10 mouse cellular contexts compared by ENCODE assay signal in genomic region chr5:149642366-149642765, GRCm38 (mm10). TPM values are rescaled to one million over a fixed set of nuclear protein-coding genes. Genes with fewer than 3 reads are reported as not detected.
DNase-seq lines count a peak whose midpoint lies in the region; ATAC-seq and TF ChIP-seq lines count a peak whose summit lies in the region.
"Had no signal": no experiment of that assay in that cellular context is flagged by ENCODE, and none has a peak within 500 bp of the region (broad histone marks: within the 10 kb centered on the region; RNA-seq: fewer than 3 reads in every experiment).

No protein-coding gene starts in this region.

- H3K4me1 ChIP-seq in heart, embryonic 12.5 days (replicated peaks): no peaks in the 10 kb centered on the region
- no peaks in the 10 kb centered on the region for H3K4me1 ChIP-seq in neural tube, embryonic 12.5 days
- no peaks in the 10 kb centered on the region for H3K4me1 ChIP-seq in stomach, postnatal 0 days (replicated peaks; ENCODE audit: control insufficient read depth, insufficient read depth)
- H3K4me1 ChIP-seq in cerebellum, adult 2 months (ENCODE audit: control insufficient read depth, insufficient read depth, low read length): no peaks in the 10 kb centered on the region

- no peak for DNase-seq in heart, adult 18-20 months
- no peak for DNase-seq in neural tube, embryonic 10.5 days (ENCODE audit: extremely low spot score, low spot score)
- DNase-seq in forelimb bud, embryonic 11.5 days (ENCODE audit: low read depth, low spot score): peak; percentile 42
- peak; percentile 21 for DNase-seq in stomach, postnatal 0 days (ENCODE audit: low spot score)
- DNase-seq in cerebellum, adult 2 months: no peak
- no peak for DNase-seq in urinary bladder, adult 18-20 months (ENCODE audit: low spot score in 2 of 2)
- DNase-seq: gastrocnemius, postnatal 36 days had no signal

- no peak for TF ChIP-seq EP300 in stomach, postnatal 0 days (optimal IDR thresholded peaks at IDR 0.05)

- no peak overlapping the region for H3K9ac ChIP-seq in heart, embryonic 12.5 days
- no peak overlapping the region for H3K9ac ChIP-seq in neural tube, embryonic 12.5 days
- H3K9ac ChIP-seq in stomach, postnatal 0 days (ENCODE audit: low read length): no peak overlapping the region
- H3K9ac ChIP-seq: midbrain, embryonic 12.5 days had no signal

- 0 out of 2 replicates have a peak, but pooled peaks have one; percentile 54 for ATAC-seq in heart, embryonic 12.5 days (ENCODE audit: insufficient number of reproducible peaks, low FRiP score)
- 0 out of 2 replicates have a peak, but pooled peaks have one; percentile 17 for ATAC-seq in neural tube, embryonic 12.5 days (ENCODE audit: low FRiP score, low read depth)
- ATAC-seq in stomach, postnatal 0 days (ENCODE audit: low FRiP score, low TSS enrichment): no peak

- no peak overlapping the region for H3K27ac ChIP-seq in heart, embryonic 12.5 days (ENCODE audit: poor library complexity, severe bottlenecking)
- H3K27ac ChIP-seq in neural tube, embryonic 12.5 days: no peak overlapping the region
- no peak overlapping the region for H3K27ac ChIP-seq in stomach, postnatal 0 days (replicated peaks)
- no peak overlapping the region for H3K27ac ChIP-seq in cerebellum, adult 2 months (ENCODE audit: insufficient read depth, low read length)
- H3K27ac ChIP-seq: midbrain, embryonic 12.5 days had no signal

- no peak overlapping the region for H3K4me2 ChIP-seq in heart, embryonic 12.5 days
- no peak overlapping the region for H3K4me2 ChIP-seq in neural tube, embryonic 12.5 days (replicated peaks)
- H3K4me2 ChIP-seq in stomach, postnatal 0 days (replicated peaks; ENCODE audit: low read depth): no peak overlapping the region
- H3K4me2 ChIP-seq: midbrain, embryonic 12.5 days had no signal

- H3K27me3 ChIP-seq in heart, embryonic 12.5 days (replicated peaks): no peaks in the 10 kb centered on the region
- H3K27me3 ChIP-seq in neural tube, embryonic 12.5 days (replicated peaks): no peaks in the 10 kb centered on the region
- no peaks in the 10 kb centered on the region for H3K27me3 ChIP-seq in stomach, postnatal 0 days (ENCODE audit: control insufficient read depth, insufficient read depth, low read length)
- H3K27me3 ChIP-seq in cerebellum, adult 2 months (ENCODE audit: control insufficient read depth, insufficient read depth, low read length): no peaks in the 10 kb centered on the region
- H3K27me3 ChIP-seq: midbrain, embryonic 12.5 days had no signal

- no peak overlapping the region for H3K4me3 ChIP-seq in heart, embryonic 12.5 days
- H3K4me3 ChIP-seq in neural tube, embryonic 12.5 days: no peak overlapping the region
- H3K4me3 ChIP-seq in stomach, postnatal 0 days (ENCODE audit: low read depth, low read length): no peak overlapping the region
- no peak overlapping the region for H3K4me3 ChIP-seq in cerebellum, adult 2 months (replicated peaks; ENCODE audit: insufficient read depth, low read depth, low read length)
- H3K4me3 ChIP-seq: midbrain, embryonic 12.5 days had no signal

- TF ChIP-seq POLR2A in cerebellum, adult 2 months (IDR thresholded peaks at IDR 0.05; ENCODE audit: borderline replicate concordance, insufficient read depth, low read length): no peak

- peak; percentile 74 for TF ChIP-seq CTCF in stomach, postnatal 0 days (IDR thresholded peaks at IDR 0.05; ENCODE audit: low read depth)
- no peak for TF ChIP-seq CTCF in cerebellum, adult 2 months (IDR thresholded peaks at IDR 0.05; ENCODE audit: borderline replicate concordance, insufficient read depth, low read depth, low read length)

- no peaks in the 10 kb centered on the region for H3K36me3 ChIP-seq in heart, embryonic 12.5 days
- H3K36me3 ChIP-seq in neural tube, embryonic 12.5 days: no peaks in the 10 kb centered on the region
- H3K36me3 ChIP-seq in stomach, postnatal 0 days (ENCODE audit: control insufficient read depth, insufficient read depth, low read length): no peaks in the 10 kb centered on the region
- H3K36me3 ChIP-seq: midbrain, embryonic 12.5 days had no signal

- no peaks in the 10 kb centered on the region for H3K9me3 ChIP-seq in heart, embryonic 12.5 days (replicated peaks)
- no peaks in the 10 kb centered on the region for H3K9me3 ChIP-seq in neural tube, embryonic 12.5 days
- no peaks in the 10 kb centered on the region for H3K9me3 ChIP-seq in stomach, postnatal 0 days (ENCODE audit: control insufficient read depth, low read length)
- H3K9me3 ChIP-seq: midbrain, embryonic 12.5 days had no signal

- WGBS in heart, embryonic 12.5 days: 61% methylated on average over 6 of the region's 6 CpGs
- WGBS in neural tube, embryonic 12.5 days: 60% methylated on average over 6 of the region's 6 CpGs
- WGBS in stomach, postnatal 0 days: 44% methylated on average over 6 of the region's 6 CpGs
- WGBS in cerebellum, adult 2 months: 51% methylated on average over 6 of the region's 6 CpGs

RNA-seq across cellular contexts. Expression of gene Hsph1, which starts 6.2 kb away (rescaled TPM):
- 42.4 and 43.6 TPM in 2 replicates for polyA plus RNA-seq in heart, embryonic 12.5 days (2016; fragmentation: Nextera tagmentation; extraction: Ambion mirVana)
- 100 to 1,000 TPM in 1 of 2 experiments, 10 to 100 TPM in 1; 97.7 to 121 TPM for total RNA-seq in heart, adult 18-20 months (2021)
- polyA plus RNA-seq in neural tube, embryonic 12.5 days (2016; fragmentation: Nextera tagmentation; extraction: Ambion mirVana): 96.7 and 99.8 TPM in 2 replicates
- polyA plus RNA-seq in stomach, postnatal 0 days (2015; fragmentation: Nextera tagmentation; extraction: Ambion mirVana): 11.7 and 13.4 TPM in 2 replicates
- polyA plus RNA-seq in cerebellum, adult 2 months (2012; rRNA removed): 111 and 124 TPM in 2 replicates

RNA-seq across cellular contexts. Expression of gene B3glct, which starts 35.7 kb away (rescaled TPM):
- polyA plus RNA-seq in heart, embryonic 12.5 days (2016; fragmentation: Nextera tagmentation; extraction: Ambion mirVana): 12.0 and 13.9 TPM in 2 replicates
- total RNA-seq in heart, adult 18-20 months (2021): 1 to 10 TPM; 5.5 to 5.8 TPM
- 13.6 and 15.2 TPM in 2 replicates for polyA plus RNA-seq in neural tube, embryonic 12.5 days (2016; fragmentation: Nextera tagmentation; extraction: Ambion mirVana)
- 6.2 and 7.1 TPM in 2 replicates for polyA plus RNA-seq in stomach, postnatal 0 days (2015; fragmentation: Nextera tagmentation; extraction: Ambion mirVana)
- polyA plus RNA-seq in cerebellum, adult 2 months (2012; rRNA removed): 7.8 and 8.3 TPM in 2 replicates

Comparison
In these comparisons a context has a peak if more than half of its experiments do, and no peak if none do; other contexts are left out.
1. DNase-seq: peak in forelimb bud, embryonic 11.5 days (single experiment) and stomach, postnatal 0 days (single experiment); none in heart, adult 18-20 months (0 of 2), neural tube, embryonic 10.5 days (single experiment), cerebellum, adult 2 months (0 of 2) and urinary bladder, adult 18-20 months (0 of 2).